Mouse (Mus musculus): ENCODE measurements around the gene Gm15085. TPM values are rescaled to one million over a fixed set of nuclear protein-coding genes. Genes with fewer than 3 reads are reported as not detected.
"Not testable (repeated sequence)": the region's sequence is repeated elsewhere in the genome, so short reads cannot be mapped to it uniquely, and the experiment has no call there.

Gm15085 gene
- polyA plus RNA-seq (2017; shearing (Covaris generic)), result not detected

DNA sequence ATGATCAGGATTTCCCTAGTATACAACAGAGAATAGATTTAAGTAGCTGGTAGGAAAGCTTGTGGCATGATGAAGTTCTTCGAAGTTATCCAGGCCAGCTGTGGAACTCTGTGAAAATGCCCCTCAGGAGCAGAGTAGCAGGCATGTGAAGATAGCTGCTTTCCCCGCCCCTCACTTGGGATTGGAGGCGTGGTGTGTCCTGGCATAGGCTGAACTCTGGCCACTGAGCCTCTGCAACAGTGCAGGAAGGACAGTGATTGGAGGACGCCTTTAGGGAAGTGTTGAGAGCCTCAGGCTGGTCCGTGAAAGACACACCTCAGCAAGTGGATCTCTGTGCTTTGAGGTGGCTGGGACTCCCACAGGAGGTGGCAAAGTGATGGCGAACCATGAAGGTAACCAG is at the start of gene Gm15085:
Gene Gm15085 (plus strand): TSS at position 301 of the 400 bp plus-strand sequence.
- ATAC-seq, result not testable (repeated sequence)

Other genes starting within 250 kb of the Gm15085 start
- not detected for gene Gm15093, start 175.2 kb upstream of the Gm15085 start, polyA plus RNA-seq (2017; shearing (Covaris generic))
- not detected for gene Gm10439, start 147.0 kb downstream of the Gm15085 start, polyA plus RNA-seq (2017; shearing (Covaris generic))

All from inflammation-experienced regulatory T-cells, adult 6 months (primary cell).